Mouse (Mus musculus) c-Kit-positive CD71-positive TER-119-negative erythroid progenitor cells, embryonic 14.5 days (primary cell): ENCODE measurements around the gene Snx29.

ENCODE experiments used
- DNase-seq: peaks from one replicate; pipeline ENCODE4 v3.0.0-alpha.2; 2013; ENCODE audit warnings: low read depth

The Snx29 gene

GRCm38 (mm10) chr16:11597769-11598168 lies 275.1 kb downstream of the Snx29 start:
- DNase-seq: no peak

- no peak for DNase-seq
These were observed 276.8 kb downstream of the Snx29 start for GRCm38 (mm10) chr16:11599523-11599922.

GRCm38 (mm10) chr16:11601336-11602082 lies 278.8 kb downstream of the Snx29 start:
- DNase-seq: no peak

- DNase-seq: no peak
These were observed 281.1 kb downstream of the Snx29 start for GRCm38 (mm10) chr16:11603667-11604422.

- DNase-seq: no peak
These were observed 289.9 kb downstream of the Snx29 start for GRCm38 (mm10) chr16:11612526-11613126.

- peak; percentile 62 for DNase-seq
These were observed 291.8 kb downstream of the Snx29 start for GRCm38 (mm10) chr16:11614401-11615014.

- DNase-seq: no peak
These were observed 292.9 kb downstream of the Snx29 start for GRCm38 (mm10) chr16:11615633-11616032.

GRCm38 (mm10) chr16:11619951-11620350 lies 297.2 kb downstream of the Snx29 start:
- no peak for DNase-seq

GRCm38 (mm10) chr16:11621042-11621441 lies 298.3 kb downstream of the Snx29 start:
- no peak for DNase-seq

- DNase-seq: no peak
These were observed 299.0 kb downstream of the Snx29 start for GRCm38 (mm10) chr16:11621664-11622063.

- no peak for DNase-seq
These were observed 300.3 kb downstream of the Snx29 start for GRCm38 (mm10) chr16:11623032-11623431.

- no peak for DNase-seq
These were observed 301.4 kb downstream of the Snx29 start for GRCm38 (mm10) chr16:11624121-11624520.

- no peak for DNase-seq
These were observed 303.3 kb downstream of the Snx29 start for GRCm38 (mm10) chr16:11626004-11626481.

GRCm38 (mm10) chr16:11626616-11627015 lies 303.9 kb downstream of the Snx29 start:
- no peak for DNase-seq

- DNase-seq: no peak
These were observed 305.3 kb downstream of the Snx29 start for GRCm38 (mm10) chr16:11627866-11628638.

- no peak for DNase-seq
These were observed 307.0 kb downstream of the Snx29 start for GRCm38 (mm10) chr16:11629704-11630103.

- no peak for DNase-seq
These were observed 307.8 kb downstream of the Snx29 start for GRCm38 (mm10) chr16:11630489-11630888.

GRCm38 (mm10) chr16:11632205-11632747 lies 309.6 kb downstream of the Snx29 start:
- DNase-seq: no peak

GRCm38 (mm10) chr16:11636196-11636733 lies 313.6 kb downstream of the Snx29 start:
- DNase-seq: no peak

GRCm38 (mm10) chr16:11636902-11637301 lies 314.2 kb downstream of the Snx29 start:
- DNase-seq: no peak

GRCm38 (mm10) chr16:11637794-11638193 lies 315.1 kb downstream of the Snx29 start:
- no peak for DNase-seq
